Mouse (Mus musculus): ENCODE data around the gene Atp2b2. TPM values are rescaled to one million over a fixed set of nuclear protein-coding genes. Genes with fewer than 3 reads are reported as not detected.

The Atp2b2 gene
- polyA plus RNA-seq, 1 experiment: 0.07 TPM

- Histone ChIP-seq H3K27me3 (ENCODE audit: control insufficient read depth, insufficient read depth, low read length) (no peaks in the 10 kb centered on the region), H3K27ac (ENCODE audit: insufficient read depth, low read length) (no peak overlapping the region), H3K4me1 (ENCODE audit: control insufficient read depth, insufficient read depth, insufficient read length) (no peaks in the 10 kb centered on the region), H3K4me3 (ENCODE audit: extremely low read depth, insufficient read depth, insufficient read length) (no peak overlapping the region), H3K36me3 (ENCODE audit: control insufficient read depth, insufficient read depth, low read length) (no peaks in the 10 kb centered on the region)
- DNase-seq (ENCODE audit: low read depth in 1 of 2, low spot score in 2 of 2): no peak
- WGBS: 75% methylated on average over 5 of the region's 5 CpGs
- TF ChIP-seq CTCF (IDR thresholded peaks at IDR 0.05; ENCODE audit: extremely low read depth, insufficient read depth, insufficient read length, insufficient replicate concordance) (no peak), POLR2A (IDR thresholded peaks at IDR 0.05; ENCODE audit: low read depth, low read length) (no peak)
Observed at GRCm38 (mm10) chr6:113904406-113904805, 138.0 kb downstream of the Atp2b2 start.

- no peak for TF ChIP-seq CTCF (IDR thresholded peaks at IDR 0.05; ENCODE audit: extremely low read depth, insufficient read depth, insufficient read length, insufficient replicate concordance)
- no peak for TF ChIP-seq POLR2A (IDR thresholded peaks at IDR 0.05; ENCODE audit: low read depth, low read length)
- 86% methylated on average over 4 of the region's 4 CpGs for WGBS
- DNase-seq (ENCODE audit: low read depth in 1 of 2, low spot score in 2 of 2): no peak
- Histone ChIP-seq H3K36me3 (ENCODE audit: control insufficient read depth, insufficient read depth, low read length) (no peaks in the 10 kb centered on the region), H3K27me3 (ENCODE audit: control insufficient read depth, insufficient read depth, low read length) (peaks cover 3% of the 10 kb centered on the region; the same call in 1 of the 2 replicates), H3K4me1 (ENCODE audit: control insufficient read depth, insufficient read depth, insufficient read length) (no peaks in the 10 kb centered on the region), H3K4me3 (ENCODE audit: extremely low read depth, insufficient read depth, insufficient read length) (no peak overlapping the region), H3K27ac (ENCODE audit: insufficient read depth, low read length) (no peak overlapping the region)
Observed at GRCm38 (mm10) chr6:113896023-113896422, 146.4 kb downstream of the Atp2b2 start.

GRCm38 (mm10) chr6:113894008-113894407 is 148.4 kb downstream of the Atp2b2 start:
- DNase-seq (ENCODE audit: low read depth in 1 of 2, low spot score in 2 of 2): no peak
- H3K4me1 ChIP-seq (ENCODE audit: control insufficient read depth, insufficient read depth, insufficient read length): no peaks in the 10 kb centered on the region
- no peak overlapping the region for H3K4me3 ChIP-seq (ENCODE audit: extremely low read depth, insufficient read depth, insufficient read length)
- no peak for TF ChIP-seq CTCF (IDR thresholded peaks at IDR 0.05; ENCODE audit: extremely low read depth, insufficient read depth, insufficient read length, insufficient replicate concordance)
- no peak for TF ChIP-seq POLR2A (IDR thresholded peaks at IDR 0.05; ENCODE audit: low read depth, low read length)
- WGBS: 78% methylated on average over 3 of the region's 3 CpGs
- no peaks in the 10 kb centered on the region for H3K36me3 ChIP-seq (ENCODE audit: control insufficient read depth, insufficient read depth, low read length)
- no peak overlapping the region for H3K27ac ChIP-seq (ENCODE audit: insufficient read depth, low read length)
- H3K27me3 ChIP-seq (ENCODE audit: control insufficient read depth, insufficient read depth, low read length): peaks cover 7% of the 10 kb centered on the region

- Histone ChIP-seq H3K4me1 (ENCODE audit: control insufficient read depth, insufficient read depth, insufficient read length) (no peaks in the 10 kb centered on the region), H3K36me3 (ENCODE audit: control insufficient read depth, insufficient read depth, low read length) (no peaks in the 10 kb centered on the region), H3K27ac (ENCODE audit: insufficient read depth, low read length) (no peak overlapping the region), H3K4me3 (ENCODE audit: extremely low read depth, insufficient read depth, insufficient read length) (no peak overlapping the region), H3K27me3 (ENCODE audit: control insufficient read depth, insufficient read depth, low read length) (peaks cover 7% of the 10 kb centered on the region)
- no peak for TF ChIP-seq POLR2A (IDR thresholded peaks at IDR 0.05; ENCODE audit: low read depth, low read length)
- no peak for TF ChIP-seq CTCF (IDR thresholded peaks at IDR 0.05; ENCODE audit: extremely low read depth, insufficient read depth, insufficient read length, insufficient replicate concordance)
- 53% methylated on average over 13 of the region's 13 CpGs for WGBS
- DNase-seq (ENCODE audit: low read depth in 1 of 2, low spot score in 2 of 2): no peak
Observed at GRCm38 (mm10) chr6:113892091-113892674, 150.2 kb downstream of the Atp2b2 start.

- no peak overlapping the region for H3K4me3 ChIP-seq (ENCODE audit: extremely low read depth, insufficient read depth, insufficient read length)
- H3K4me1 ChIP-seq (ENCODE audit: control insufficient read depth, insufficient read depth, insufficient read length): no peaks in the 10 kb centered on the region
- H3K27me3 ChIP-seq (ENCODE audit: control insufficient read depth, insufficient read depth, low read length): peaks cover 7% of the 10 kb centered on the region
- H3K27ac ChIP-seq (ENCODE audit: insufficient read depth, low read length): no peak overlapping the region
- H3K36me3 ChIP-seq (ENCODE audit: control insufficient read depth, insufficient read depth, low read length): no peaks in the 10 kb centered on the region
- DNase-seq (ENCODE audit: low read depth in 1 of 2, low spot score in 2 of 2): no peak
- WGBS: 3% methylated on average over 48 of the region's 49 CpGs
- no peak for TF ChIP-seq POLR2A (IDR thresholded peaks at IDR 0.05; ENCODE audit: low read depth, low read length)
- TF ChIP-seq CTCF (IDR thresholded peaks at IDR 0.05; ENCODE audit: extremely low read depth, insufficient read depth, insufficient read length, insufficient replicate concordance): no peak
Observed at GRCm38 (mm10) chr6:113891225-113891967, 151.0 kb downstream of the Atp2b2 start.

- DNase-seq (ENCODE audit: low read depth in 1 of 2, low spot score in 2 of 2): no peak
- TF ChIP-seq CTCF (IDR thresholded peaks at IDR 0.05; ENCODE audit: extremely low read depth, insufficient read depth, insufficient read length, insufficient replicate concordance) (no peak), POLR2A (IDR thresholded peaks at IDR 0.05; ENCODE audit: low read depth, low read length) (no peak)
- H3K27ac ChIP-seq (ENCODE audit: insufficient read depth, low read length): no peak overlapping the region
- peaks cover 7% of the 10 kb centered on the region for H3K27me3 ChIP-seq (ENCODE audit: control insufficient read depth, insufficient read depth, low read length)
- WGBS: 5% methylated on average over 10 of the region's 10 CpGs
- no peaks in the 10 kb centered on the region for H3K36me3 ChIP-seq (ENCODE audit: control insufficient read depth, insufficient read depth, low read length)
- H3K4me1 ChIP-seq (ENCODE audit: control insufficient read depth, insufficient read depth, insufficient read length): no peaks in the 10 kb centered on the region
- no peak overlapping the region for H3K4me3 ChIP-seq (ENCODE audit: extremely low read depth, insufficient read depth, insufficient read length)
Observed at GRCm38 (mm10) chr6:113890858-113891213, 151.6 kb downstream of the Atp2b2 start.
